Mouse (Mus musculus): Measurements from ENCODE around the gene Hist2h3b.
"Not testable (repeated sequence)": the region's sequence is repeated elsewhere in the genome, so short reads cannot be mapped to it uniquely, and the experiment has no call there.

The Hist2h3b gene

DNA sequence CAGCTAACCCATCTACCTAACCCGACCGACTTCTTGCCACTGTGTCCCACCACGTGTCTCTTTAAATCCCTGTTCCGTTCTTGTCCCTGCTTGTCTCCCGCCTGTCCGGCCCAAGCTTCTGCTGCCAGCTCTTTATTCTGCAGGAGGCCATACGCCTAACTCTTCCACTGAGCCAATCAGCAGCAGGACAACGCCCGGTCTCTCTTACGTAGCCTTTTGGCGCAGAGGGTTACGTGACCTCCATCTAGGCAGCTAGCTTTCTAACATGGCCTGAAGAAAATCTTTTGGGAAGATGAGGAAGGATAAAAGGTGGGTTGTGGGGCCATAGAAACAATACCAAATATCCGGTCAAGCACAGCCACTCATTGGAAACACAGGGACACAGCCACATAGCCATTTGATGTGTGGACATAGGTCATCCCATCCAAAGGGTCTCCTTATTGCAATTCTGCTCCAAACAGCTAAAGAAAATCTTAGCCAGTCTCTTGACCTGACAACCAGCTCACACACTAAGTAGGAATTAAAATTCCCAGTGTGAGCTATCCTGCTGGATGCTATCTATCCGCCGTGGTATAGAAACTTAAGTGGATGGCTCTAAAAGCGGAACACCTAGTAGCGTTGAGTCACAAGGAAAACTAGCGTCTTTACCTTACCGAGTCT lies 6.1 kb upstream of the Hist2h3b start:
- DNase-seq (ENCODE audit: low spot score in 2 of 2), result peak; percentile 73 to 75

DNA sequence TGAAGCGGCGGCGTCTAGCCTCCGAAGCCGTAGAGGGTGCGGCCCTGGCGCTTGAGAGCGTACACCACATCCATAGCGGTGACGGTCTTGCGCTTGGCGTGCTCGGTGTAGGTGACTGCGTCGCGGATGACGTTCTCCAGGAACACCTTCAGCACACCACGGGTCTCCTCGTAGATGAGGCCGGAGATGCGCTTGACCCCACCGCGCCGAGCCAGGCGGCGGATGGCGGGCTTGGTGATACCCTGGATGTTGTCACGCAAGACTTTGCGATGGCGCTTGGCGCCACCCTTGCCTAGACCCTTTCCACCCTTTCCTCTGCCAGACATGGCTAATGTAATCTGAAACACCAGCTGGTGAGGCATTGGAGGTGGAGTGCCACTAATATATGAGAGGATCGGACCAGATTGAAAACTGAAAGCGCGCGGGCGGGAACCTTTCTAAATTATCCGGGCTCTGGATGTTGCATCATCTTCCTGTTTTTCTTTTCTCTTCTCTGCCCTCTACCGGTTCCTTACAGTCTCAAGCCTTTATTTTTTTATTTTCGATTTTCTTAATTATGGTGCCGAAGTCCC lies 5.4 kb upstream of the Hist2h3b start, which contains the start of gene Hist2h4:
TSS of gene Hist2h4 (minus strand) at position 333 of the 572 bp plus-strand sequence.
- DNase-seq (ENCODE audit: low spot score in 2 of 2), result peak; percentile 96 to 97

DNA sequence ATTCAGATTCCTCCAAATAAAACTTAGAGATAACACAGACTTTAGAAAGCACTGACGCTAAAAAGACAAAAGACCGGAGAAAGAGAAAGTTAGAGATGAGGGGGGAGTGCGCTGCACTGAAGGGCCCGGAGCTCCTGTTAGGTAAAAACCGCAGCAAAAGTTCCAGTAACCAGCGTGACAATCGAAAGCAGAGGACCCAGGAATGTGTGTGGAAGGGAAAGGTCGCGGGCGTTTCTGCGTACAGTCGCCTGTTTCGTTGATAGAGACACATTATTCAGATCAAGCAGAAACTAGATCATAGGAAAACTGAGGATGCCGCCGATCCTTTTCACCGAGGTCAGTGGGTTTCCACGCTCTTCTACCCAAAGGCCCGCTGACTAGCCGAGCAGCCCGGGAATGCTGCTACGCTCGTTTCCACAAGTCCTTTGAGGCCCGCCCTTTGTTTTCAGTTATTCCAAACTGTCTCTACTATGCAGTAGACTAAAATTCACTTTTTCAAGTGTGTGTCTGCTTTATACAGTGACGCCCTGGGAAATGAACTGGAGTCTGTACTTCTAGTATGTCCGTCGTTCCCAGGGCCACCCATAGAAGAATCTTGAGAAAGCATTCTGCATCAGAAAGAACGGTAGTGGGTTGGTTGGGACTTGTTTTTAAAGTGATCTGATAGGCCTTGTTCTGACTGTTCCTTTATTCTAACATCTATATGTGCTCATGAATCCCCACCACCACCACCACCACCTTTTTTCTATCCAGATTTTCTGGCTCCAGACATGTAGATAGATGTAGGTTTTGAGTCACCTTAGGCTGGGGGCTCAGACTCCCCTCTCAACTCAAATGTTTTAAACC lies 4.7 kb upstream of the Hist2h3b start:
- no peak for DNase-seq (ENCODE audit: low spot score in 2 of 2)

DNA sequence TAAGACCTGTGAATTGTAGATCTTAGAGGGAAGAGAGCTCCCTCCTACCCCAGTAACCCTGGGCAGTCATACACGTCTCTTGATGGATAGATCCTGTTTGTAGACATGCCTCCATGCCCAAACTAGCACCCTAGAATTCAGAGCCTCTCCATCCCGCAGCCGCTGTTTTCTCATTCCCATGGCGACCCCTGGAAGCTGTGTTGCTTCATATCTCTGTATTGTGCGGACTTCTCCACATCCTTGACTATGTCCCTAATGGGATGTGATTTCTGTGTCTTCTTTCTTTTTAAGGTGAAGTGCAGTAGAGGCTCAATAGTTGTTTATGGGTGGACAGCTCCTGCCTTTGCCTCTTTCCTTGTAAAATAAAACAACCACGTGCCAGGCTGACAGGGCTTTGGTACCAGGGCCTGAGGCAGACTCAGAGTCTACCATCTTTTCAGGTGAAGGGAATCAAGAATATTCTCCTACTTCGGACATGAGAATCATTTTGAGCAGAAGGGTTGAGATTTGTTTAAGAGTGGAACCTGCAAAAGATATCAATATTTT lies 4.0 kb upstream of the Hist2h3b start:
- DNase-seq (ENCODE audit: low spot score in 2 of 2), result no peak

DNA sequence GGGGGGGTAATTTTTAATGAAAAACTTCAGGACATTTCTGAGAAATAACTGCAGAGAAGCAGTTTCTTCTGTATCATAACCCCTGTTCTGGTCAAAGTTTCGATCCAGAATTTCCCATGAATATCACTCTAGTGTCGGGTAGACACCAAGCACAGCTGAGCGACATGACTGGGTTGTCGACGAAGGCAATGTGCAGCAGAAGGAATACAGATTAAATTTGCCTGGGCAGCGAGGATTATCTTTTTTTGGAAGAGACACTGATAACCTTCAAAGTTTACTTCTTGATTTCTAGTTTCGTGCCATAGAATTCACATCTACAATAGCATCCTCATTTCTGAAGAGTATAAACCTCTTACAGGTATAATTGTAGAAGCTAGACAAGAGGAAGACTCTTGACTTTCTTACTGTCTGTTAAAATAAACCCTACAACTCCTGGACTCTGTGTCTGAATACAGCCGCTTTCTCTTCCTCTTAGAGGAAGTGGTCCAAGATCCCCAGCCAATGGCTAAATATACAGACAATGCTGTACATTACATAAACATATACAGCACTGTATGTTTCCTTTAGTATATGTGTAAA lies 2.2 kb upstream of the Hist2h3b start:
- no peak for DNase-seq (ENCODE audit: low spot score in 2 of 2)

DNA sequence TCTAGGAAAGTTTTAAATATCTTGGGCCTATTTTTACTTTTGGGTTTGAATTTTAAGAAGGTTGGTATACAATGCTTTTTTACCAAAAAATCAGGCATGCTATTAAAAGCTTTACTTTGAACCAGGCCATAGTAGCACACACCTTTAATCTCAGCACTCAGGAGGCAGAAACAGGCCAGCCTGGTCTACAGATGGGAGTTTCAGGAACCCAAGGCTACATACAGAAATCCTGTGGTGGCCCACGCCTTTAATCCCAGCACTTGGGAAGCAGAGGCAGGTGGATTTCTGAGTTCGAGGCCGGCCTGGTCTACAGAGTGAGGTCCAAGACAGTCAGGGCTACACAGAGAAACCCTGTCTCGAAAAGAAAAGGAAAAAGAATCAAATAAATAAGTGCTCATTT lies 913 bp upstream of the Hist2h3b start:
- no peak for DNase-seq (ENCODE audit: low spot score in 2 of 2)

DNA sequence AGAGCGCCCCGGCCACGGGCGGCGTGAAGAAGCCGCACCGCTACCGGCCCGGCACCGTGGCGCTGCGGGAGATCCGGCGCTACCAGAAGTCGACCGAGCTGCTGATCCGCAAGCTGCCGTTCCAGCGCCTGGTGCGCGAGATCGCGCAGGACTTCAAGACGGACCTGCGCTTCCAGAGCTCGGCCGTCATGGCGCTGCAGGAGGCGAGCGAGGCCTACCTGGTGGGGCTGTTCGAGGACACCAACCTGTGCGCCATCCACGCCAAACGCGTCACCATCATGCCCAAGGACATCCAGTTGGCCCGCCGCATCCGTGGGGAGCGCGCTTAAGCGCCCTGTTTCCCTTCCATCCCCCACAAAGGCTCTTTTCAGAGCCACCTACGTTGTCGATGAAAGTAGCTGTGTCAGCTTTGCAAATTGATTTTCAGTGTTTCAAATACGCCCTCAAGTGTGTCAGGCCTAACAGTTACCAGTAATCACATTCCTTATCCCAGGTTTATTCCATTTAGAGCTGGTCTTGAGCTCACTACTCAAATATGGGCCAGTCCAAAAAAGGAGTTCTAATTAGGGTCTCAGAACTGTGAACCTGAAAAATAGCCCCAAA lies 423 bp downstream of the Hist2h3b start:
- peak in 1 of 2 experiments; percentile 32 for DNase-seq (ENCODE audit: low spot score in 2 of 2)

DNA sequence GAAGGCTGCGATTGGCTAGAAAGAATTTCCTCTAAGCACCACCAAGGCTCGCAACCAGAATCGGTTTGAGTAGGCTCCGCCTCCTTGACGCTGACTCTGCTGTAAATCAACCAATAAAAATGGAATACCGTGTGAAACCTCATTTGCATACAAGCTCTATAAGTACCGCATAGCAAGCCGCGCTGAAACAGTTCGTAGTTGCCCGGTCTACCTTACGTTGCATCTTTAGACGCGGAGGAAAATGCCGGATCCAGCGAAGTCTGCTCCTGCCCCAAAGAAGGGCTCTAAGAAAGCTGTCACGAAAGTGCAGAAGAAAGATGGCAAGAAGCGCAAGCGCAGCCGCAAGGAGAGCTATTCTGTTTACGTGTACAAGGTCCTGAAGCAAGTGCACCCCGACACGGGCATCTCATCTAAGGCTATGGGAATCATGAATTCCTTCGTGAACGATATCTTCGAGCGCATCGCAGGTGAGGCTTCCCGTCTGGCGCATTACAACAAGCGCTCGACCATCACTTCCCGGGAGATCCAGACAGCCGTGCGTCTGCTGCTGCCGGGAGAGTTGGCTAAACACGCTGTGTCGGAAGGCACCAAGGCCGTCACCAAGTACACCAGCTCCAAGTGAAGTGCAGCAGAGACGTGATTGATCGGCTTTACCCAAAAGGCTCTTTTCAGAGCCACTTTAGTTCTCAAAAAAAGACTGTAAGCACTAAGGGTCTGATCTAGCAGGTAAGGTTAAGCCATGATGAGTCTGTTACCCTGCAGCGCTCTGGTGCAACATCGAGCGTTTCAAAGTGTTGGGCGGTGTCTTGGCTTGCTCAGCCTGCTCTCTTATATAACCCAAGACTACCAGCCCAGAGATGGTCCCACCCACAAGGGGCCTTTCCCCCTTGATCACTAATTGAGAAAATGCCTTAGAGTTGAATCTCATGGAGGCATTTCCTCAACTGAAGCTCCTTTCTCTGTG lies 1.3 kb downstream of the Hist2h3b start, which contains the start of gene Hist2h2bb:
TSS of gene Hist2h2bb (plus strand) at position 242 of the 964 bp plus-strand sequence.
- peak; percentile 89 to 92 for DNase-seq (ENCODE audit: low spot score in 2 of 2)

DNA sequence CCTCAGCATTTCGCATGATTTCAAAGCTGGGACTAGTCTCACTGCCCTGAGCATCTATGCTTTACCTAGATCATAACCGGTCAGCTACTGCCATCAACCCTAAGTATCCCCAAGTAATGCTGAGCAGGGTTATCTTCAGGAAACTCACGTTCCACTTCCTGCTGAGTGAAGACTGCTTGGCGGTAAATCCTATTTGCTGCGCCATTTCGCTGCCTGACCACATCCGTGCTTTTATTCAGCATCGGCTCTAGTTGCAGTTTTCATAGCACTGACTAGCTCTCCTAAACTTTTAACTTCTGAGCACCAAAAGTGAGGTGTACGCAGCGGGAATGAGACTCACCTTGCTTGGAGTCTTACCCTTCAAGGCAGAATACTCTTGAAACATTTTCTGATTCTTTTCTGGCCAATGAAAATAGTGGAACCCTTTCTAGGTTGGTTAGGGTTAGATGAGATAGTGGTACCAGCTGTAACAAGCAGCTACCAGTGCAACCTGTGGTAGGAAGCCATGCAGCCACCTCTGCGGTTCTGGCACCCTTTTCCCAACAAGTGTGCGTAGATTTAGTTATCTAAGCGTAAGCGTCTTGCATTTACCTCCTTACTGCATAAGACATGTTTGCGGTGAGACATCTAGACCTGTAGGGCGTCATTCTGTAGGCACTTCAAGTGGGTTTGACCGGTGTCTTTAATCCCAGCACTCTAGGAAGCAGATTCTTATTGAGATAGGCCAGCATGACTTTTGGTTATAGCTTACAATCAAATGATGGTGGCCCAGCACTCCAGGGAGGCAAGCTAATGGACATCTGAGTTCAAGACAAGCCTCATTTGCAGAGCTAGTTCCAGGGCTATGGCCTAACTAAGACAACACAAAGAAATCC lies 5.4 kb downstream of the Hist2h3b start:
- DNase-seq (ENCODE audit: low spot score in 2 of 2), result peak; percentile 49 to 59

DNA sequence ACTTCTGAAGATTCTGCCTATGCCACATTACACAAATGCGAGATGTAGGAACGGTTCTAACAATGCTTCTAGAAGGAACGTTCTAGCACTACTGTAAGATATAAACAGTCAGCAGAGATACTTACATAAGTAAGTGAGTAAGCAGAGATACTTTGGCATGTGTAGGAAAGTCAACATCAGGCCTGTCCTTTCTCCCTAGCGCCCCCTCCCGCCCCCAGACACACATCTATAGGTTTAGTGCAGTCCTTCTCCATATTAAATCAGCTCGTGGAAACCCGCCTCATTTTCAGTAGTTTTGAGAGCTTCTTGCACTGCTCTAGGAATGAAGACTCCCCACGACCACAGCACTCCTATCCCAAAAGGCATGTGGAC lies 9.0 kb downstream of the Hist2h3b start:
- peak; percentile 30 to 71 for DNase-seq (ENCODE audit: low spot score in 2 of 2)

DNA sequence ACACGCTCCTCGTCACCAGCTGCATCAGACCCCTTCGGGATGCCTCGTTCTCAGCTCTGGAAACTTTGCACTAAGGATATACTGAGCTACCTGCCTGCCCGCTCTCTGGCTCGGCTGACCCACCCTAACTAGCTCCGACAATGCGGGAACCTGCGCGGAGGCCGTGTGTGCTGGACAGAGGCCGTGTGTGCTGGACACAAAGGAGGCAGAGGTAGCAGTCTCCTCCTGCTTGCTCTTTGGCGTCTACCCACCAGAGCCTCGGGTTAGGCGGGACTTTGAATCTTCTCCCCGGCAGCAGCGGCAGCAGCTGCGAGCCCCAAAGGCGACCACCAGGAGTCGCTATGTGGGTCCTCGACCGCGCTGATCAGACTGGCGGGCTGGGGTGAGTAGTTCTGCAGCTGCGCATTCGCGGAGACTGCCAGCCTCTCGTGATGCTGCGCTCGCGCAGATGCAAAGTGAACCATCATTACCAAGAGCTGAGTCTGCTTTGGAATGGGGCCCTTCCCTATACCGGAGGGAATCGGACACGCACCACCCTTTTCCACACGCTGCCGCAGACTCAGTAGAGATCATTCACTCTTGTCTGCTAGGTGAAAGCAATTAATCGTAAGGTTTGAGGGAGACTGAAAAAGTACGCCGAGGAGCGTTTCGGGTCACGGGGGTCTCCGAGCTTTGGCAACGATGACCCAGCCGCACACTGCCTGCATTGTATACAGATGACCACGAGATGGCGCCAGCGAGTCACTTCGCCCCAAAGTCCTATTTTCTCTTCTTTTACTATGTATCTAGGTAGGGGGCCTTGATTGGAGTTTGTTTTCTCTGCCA lies 9.6 kb downstream of the Hist2h3b start:
- DNase-seq (ENCODE audit: low spot score in 2 of 2), result peak; percentile 89 to 95

DNA sequence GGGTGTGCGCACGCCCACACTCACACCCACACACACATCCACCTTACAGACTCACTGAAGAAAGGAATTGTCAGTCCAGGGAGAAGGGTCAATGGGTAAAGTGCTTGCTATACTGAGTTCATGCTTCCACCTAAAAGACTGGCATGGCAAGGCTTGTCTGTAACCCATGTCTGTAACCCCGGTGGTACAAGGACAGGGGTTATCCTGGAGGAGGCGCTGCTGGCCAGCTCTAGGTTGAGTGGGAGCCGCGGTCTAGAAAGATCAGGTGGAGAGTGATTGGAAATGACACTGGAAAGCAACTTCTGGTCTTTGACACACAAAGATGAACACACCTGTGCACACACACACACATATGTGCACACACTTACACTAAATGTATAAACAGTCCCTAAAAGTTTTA lies 12.2 kb downstream of the Hist2h3b start:
- no peak for DNase-seq (ENCODE audit: low spot score in 2 of 2)

DNA sequence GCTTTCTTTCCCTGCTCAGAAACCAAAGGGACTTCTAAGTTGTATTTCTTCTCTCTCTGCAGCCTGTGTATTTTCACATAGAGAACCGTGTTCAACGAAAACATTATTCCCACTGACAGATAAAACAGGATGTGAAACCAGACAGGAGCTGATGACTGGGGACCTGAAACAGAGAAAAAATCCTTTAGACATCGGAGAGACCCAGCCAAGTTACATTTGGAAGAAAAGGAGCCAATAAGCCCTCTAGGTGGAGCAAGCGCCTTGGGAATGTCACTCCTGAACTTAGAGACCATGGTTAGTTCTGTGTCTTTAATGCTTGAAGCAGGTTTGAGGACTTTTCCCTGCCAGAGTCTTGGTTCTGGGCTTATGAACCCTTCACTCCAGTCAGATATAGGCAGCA lies 16.0 kb downstream of the Hist2h3b start:
- DNase-seq (ENCODE audit: low spot score in 2 of 2), result no peak

DNA sequence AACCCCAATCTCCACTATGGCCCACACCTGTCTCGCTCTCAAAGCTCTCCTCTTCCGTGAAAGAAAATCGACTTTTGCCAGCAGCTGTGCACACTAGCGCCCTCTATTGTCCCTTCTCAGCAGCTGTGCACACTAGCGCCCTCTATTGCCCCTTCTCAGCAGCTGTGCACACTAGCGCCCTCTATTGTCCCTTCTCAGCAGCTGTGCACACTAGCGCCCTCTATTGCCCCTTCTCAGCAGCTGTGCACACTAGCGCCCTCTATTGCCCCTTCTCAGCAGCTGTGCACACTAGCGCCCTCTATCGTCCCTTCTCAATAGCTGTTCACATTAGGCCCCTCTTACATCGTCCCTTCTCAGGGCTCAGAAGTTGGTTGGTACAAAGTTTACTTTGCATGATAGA lies 18.9 kb downstream of the Hist2h3b start:
- DNase-seq (ENCODE audit: low spot score in 2 of 2), result peak in 1 of 2 experiments; percentile 39

DNA sequence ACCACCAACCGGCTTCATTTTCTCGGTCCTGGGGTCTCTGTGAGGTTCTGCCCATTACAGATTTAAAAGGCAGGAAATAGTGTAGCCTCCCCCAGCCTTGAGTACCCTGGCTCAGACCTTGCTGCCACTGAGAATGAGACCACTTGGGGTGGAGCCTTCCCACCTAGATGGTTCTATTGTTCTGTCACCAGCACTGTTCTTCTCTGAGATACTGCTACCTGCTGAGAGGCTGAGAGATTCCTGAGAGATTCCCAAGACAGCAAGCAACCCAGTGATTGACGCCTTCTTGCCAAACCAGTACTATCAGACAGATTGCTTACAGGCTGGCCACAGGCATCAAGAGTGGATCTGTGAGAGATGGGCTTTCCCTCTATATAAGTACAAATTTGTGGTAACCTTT lies 20.7 kb downstream of the Hist2h3b start:
- no peak for DNase-seq (ENCODE audit: low spot score in 2 of 2)

DNA sequence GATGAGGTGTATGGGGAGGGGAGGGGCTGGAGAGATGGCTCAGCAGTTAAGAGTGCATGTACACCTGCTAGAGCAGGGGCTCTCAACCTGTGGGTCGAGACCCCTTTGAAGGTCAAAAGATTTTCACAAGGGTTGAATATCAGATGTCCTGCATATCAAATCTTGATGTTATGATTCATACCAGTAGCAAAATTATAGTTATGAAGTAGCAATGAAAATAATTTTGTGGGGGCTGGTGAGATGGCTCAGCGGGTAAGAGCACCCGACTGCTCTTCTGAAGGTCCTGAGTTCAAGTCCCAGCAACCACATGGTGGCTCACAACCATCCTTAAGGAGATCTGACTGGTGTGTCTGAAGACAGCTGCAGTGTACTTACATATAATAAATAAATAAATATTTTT lies 22.3 kb downstream of the Hist2h3b start:
- not testable (repeated sequence) for DNase-seq (ENCODE audit: low spot score in 2 of 2)

DNA sequence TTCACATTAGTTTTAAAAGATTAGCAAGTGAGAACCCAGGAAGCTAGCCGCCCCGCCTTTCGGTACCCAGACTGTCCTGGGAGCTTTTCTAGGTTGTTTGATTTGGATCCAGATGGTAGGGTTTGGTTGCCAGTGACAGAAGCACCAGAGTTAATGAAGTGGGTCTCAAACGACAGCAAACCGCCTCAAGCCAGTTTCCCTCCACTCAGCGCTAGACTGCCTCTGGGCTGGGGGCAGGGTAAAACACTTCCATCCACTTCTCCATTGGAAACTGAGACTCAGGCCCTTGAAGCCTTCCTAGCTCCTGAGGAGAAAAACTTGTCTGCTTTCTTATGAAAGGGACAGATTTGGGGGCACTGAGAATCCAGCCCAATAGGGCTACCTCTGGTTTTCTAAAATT lies 24.2 kb downstream of the Hist2h3b start:
- DNase-seq (ENCODE audit: low spot score in 2 of 2), result no peak

DNA sequence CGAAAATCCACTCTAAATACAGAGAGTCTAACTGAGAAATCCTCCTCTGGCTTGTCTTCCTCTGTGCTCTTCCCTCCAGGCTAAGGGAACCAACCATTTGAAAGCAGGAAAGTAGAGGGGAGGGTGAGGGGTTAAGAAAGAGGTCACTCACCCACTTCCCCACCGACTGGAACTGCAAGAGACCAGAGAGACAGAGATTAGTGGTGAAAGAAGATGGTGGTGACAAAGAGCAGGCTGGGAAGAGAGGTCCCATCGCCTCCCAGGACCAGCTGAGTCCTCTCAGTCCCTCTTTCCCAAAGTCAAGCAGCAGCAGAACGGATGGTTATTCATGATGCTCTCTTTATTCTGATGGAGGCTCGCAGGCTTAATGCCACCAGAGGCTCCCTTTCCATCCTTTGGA lies 24.9 kb downstream of the Hist2h3b start:
- DNase-seq (ENCODE audit: low spot score in 2 of 2), result no peak

DNA sequence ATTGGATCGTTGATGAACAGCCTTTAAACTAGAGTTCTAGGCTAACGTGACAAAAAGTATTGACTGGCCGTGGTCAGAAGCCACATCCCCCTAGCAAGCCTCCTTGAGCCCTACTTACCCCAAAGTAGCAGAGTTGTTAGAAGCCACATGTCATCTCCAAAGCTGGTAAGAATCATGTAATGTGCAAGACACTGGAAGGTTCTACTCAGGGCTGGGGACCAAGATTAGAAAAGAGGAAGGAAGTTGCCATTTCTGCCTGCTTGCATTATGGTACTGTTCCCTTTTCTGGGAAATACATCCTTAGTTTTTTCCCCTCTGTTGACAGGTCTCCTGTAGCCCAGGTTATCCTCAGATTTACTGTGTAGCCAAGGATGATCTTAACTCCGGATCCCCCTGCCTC lies 25.3 kb downstream of the Hist2h3b start, which contains the start of gene Fcgr1:
TSS of gene Fcgr1 (minus strand) at position 183 of the 400 bp plus-strand sequence.
- DNase-seq (ENCODE audit: low spot score in 2 of 2), result no peak

Measured in natural killer cell, adult 2 months (primary cell).